Mouse (Mus musculus) heart, embryonic 13.5 days (tissue): ENCODE measurements around the gene Btbd9. TPM values are rescaled to one million over a fixed set of nuclear protein-coding genes. Genes with fewer than 3 reads are reported as not detected.

ENCODE experiments used
- ATAC-seq: fragments of 200-750 bp; cut with Nextera tagmentation; 2 replicates; pipeline ENCODE4 v1.8.0; 2017; ENCODE audit warnings: moderate TSS enrichment; ENCODE audit not compliant: insufficient number of reproducible peaks, low FRiP score, low TSS enrichment; ENCODE audit errors: extremely low read depth
- H3K27ac ChIP-seq: fragments of 300-500 bp; sonication (generic); replicated peaks from 2 replicates; pipeline ENCODE4 v1.5.1; 2015; ENCODE audit warnings: moderate library complexity, mild to moderate bottlenecking, inconsistent platforms
- H3K27me3 ChIP-seq: fragments of 300-500 bp; sonication (generic); replicated peaks from 2 replicates; pipeline ENCODE4 v1.6.1; 2015; ENCODE audit warnings: mild to moderate bottlenecking, inconsistent platforms
- H3K36me3 ChIP-seq: fragments of 300-500 bp; sonication (generic); 2 replicates; pipeline ENCODE4 v1.6.1; 2015; ENCODE audit warnings: mild to moderate bottlenecking, inconsistent platforms
- H3K4me1 ChIP-seq: fragments of 300-500 bp; sonication (generic); 2 replicates; pipeline ENCODE4 v1.6.1; 2015; ENCODE audit warnings: inconsistent platforms
- H3K4me2 ChIP-seq: fragments of 300-500 bp; sonication (generic); 2 replicates; pipeline ENCODE4 v1.6.1; 2015; ENCODE audit warnings: inconsistent platforms, mild to moderate bottlenecking, moderate library complexity
- H3K4me3 ChIP-seq: fragments of 300-500 bp; sonication (generic); 2 replicates; pipeline ENCODE4 v1.5.1; 2015; ENCODE audit warnings: moderate library complexity, mild to moderate bottlenecking, inconsistent platforms
- H3K9ac ChIP-seq: fragments of 300-500 bp; sonication (generic); 2 replicates; pipeline ENCODE4 v1.6.1; 2015; ENCODE audit warnings: inconsistent platforms, mild to moderate bottlenecking, moderate library complexity
- H3K9me3 ChIP-seq: fragments of 300-500 bp; sonication (generic); 2 replicates; pipeline ENCODE4 v1.6.1; 2016; ENCODE audit warnings: inconsistent platforms
- WGBS: fragments of 180-500 bp; shearing (Covaris S2); methylation state at CpG from one replicate; pipeline ENCODE4 v1.1.7; 2015; ENCODE audit warnings: mixed read lengths; 5-methylcytosine and 5-hydroxymethylcytosine counted together
- polyA plus RNA-seq: library from polyadenylated mRNA; unstranded; fragments of >200 nt; fragmentation: Nextera tagmentation; extraction: Ambion mirVana; gene quantifications from 2 replicates; pipeline ENCODE4 v1.2.1, GENCODE M21; 2015

Gene Btbd9
- polyA plus RNA-seq, 1 experiment from 2014 or later: 44.4 TPM

- no peaks in the 10 kb centered on the region for H3K27me3 ChIP-seq
- no peak overlapping the region for H3K9ac ChIP-seq
- no peak overlapping the region for H3K4me3 ChIP-seq
- 66% methylated on average over 3 of the region's 3 CpGs for WGBS
- H3K4me1 ChIP-seq: peaks cover 12% of the 10 kb centered on the region; the same call in 1 of the 2 replicates
- H3K27ac ChIP-seq: no peak overlapping the region
- no peak for ATAC-seq
- no peaks in the 10 kb centered on the region for H3K9me3 ChIP-seq
- 0 out of 2 replicates have a peak, but pooled peaks cover 3% of the 10 kb centered on the region for H3K36me3 ChIP-seq
- no peak overlapping the region for H3K4me2 ChIP-seq
Measured at GRCm38 (mm10) chr17:30412991-30413390, 163.3 kb downstream of the Btbd9 start.

- no peak for ATAC-seq
- Histone ChIP-seq H3K9me3 (0 out of 2 replicates have a peak, but pooled peaks cover 5% of the 10 kb centered on the region), H3K27me3 (no peaks in the 10 kb centered on the region), H3K4me1 (peaks cover 14% of the 10 kb centered on the region), H3K9ac (no peak overlapping the region), H3K4me2 (no peak overlapping the region), H3K27ac (no peak overlapping the region), H3K36me3 (peaks cover 9% of the 10 kb centered on the region), H3K4me3 (no peak overlapping the region)
- 89% methylated on average over 7 of the region's 7 CpGs for WGBS
Measured at GRCm38 (mm10) chr17:30406002-30406401, 170.3 kb downstream of the Btbd9 start.

GRCm38 (mm10) chr17:30402871-30403270, 173.4 kb downstream of the Btbd9 start:
- H3K9ac ChIP-seq: no peak overlapping the region
- no peak for ATAC-seq
- H3K4me1 ChIP-seq: peaks cover 14% of the 10 kb centered on the region
- H3K9me3 ChIP-seq: 0 out of 2 replicates have a peak, but pooled peaks cover 5% of the 10 kb centered on the region
- WGBS: 86% methylated on average over 3 of the region's 3 CpGs
- no peaks in the 10 kb centered on the region for H3K27me3 ChIP-seq
- no peak overlapping the region for H3K4me2 ChIP-seq
- H3K27ac ChIP-seq: no peak overlapping the region
- peaks cover 9% of the 10 kb centered on the region for H3K36me3 ChIP-seq
- no peak overlapping the region for H3K4me3 ChIP-seq

DNA sequence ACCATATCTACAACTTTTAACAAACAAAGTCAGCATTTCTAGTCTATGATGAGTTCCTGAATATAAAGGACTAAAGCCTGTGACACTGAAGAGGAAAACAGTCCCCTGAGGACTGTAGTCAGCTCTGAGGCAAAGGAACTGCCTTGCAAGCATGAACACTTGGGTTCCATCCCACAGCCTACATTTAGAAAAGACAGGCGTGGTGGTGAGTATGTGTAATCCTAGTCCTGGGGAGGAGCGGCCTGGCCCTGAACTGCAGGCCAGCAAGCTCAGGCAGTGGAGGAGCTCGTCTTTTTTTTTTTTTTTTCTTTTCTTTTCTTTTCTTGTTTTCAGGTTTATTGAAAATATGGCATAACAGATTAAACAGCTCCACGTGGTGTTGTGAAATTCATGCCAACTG, 181.0 kb downstream of the Btbd9 start:
- Histone ChIP-seq H3K27me3 (no peaks in the 10 kb centered on the region), H3K9ac (no peak overlapping the region), H3K27ac (no peak overlapping the region), H3K9me3 (0 out of 2 replicates have a peak, but pooled peaks cover 2% of the 10 kb centered on the region), H3K4me3 (no peak overlapping the region), H3K4me2 (no peak overlapping the region), H3K4me1 (no peaks in the 10 kb centered on the region), H3K36me3 (no peaks in the 10 kb centered on the region)
- no peak for ATAC-seq
- WGBS: 78% methylated on average over 4 of the region's 4 CpGs

GRCm38 (mm10) chr17:30392031-30392430, 184.3 kb downstream of the Btbd9 start:
- no peak for ATAC-seq
- Histone ChIP-seq H3K36me3 (no peaks in the 10 kb centered on the region), H3K27me3 (no peaks in the 10 kb centered on the region), H3K4me2 (no peak overlapping the region), H3K9ac (no peak overlapping the region), H3K4me3 (no peak overlapping the region), H3K27ac (no peak overlapping the region), H3K9me3 (0 out of 2 replicates have a peak, but pooled peaks cover 1% of the 10 kb centered on the region), H3K4me1 (no peaks in the 10 kb centered on the region)
- WGBS: 89% methylated on average over 4 of the region's 4 CpGs

- no peak overlapping the region for H3K4me2 ChIP-seq
- H3K9me3 ChIP-seq: no peaks in the 10 kb centered on the region
- no peak overlapping the region for H3K27ac ChIP-seq
- H3K4me1 ChIP-seq: no peaks in the 10 kb centered on the region
- H3K27me3 ChIP-seq: no peaks in the 10 kb centered on the region
- no peaks in the 10 kb centered on the region for H3K36me3 ChIP-seq
- no peak overlapping the region for H3K4me3 ChIP-seq
- ATAC-seq: no peak
- no peak overlapping the region for H3K9ac ChIP-seq
- 84% methylated on average over 1 of the region's 1 CpGs for WGBS
Measured at GRCm38 (mm10) chr17:30391220-30391619, 185.1 kb downstream of the Btbd9 start.

- Histone ChIP-seq H3K9ac (no peak overlapping the region), H3K9me3 (no peaks in the 10 kb centered on the region), H3K4me1 (no peaks in the 10 kb centered on the region), H3K4me3 (no peak overlapping the region), H3K4me2 (no peak overlapping the region), H3K27ac (no peak overlapping the region), H3K36me3 (no peaks in the 10 kb centered on the region), H3K27me3 (no peaks in the 10 kb centered on the region)
- no peak for ATAC-seq
Measured at GRCm38 (mm10) chr17:30389686-30390085, 186.6 kb downstream of the Btbd9 start.

GRCm38 (mm10) chr17:30388817-30389216, 187.5 kb downstream of the Btbd9 start:
- H3K4me2 ChIP-seq: no peak overlapping the region
- H3K27me3 ChIP-seq: no peaks in the 10 kb centered on the region
- WGBS: 80% methylated on average over 4 of the region's 4 CpGs
- no peaks in the 10 kb centered on the region for H3K4me1 ChIP-seq
- H3K36me3 ChIP-seq: no peaks in the 10 kb centered on the region
- H3K4me3 ChIP-seq: no peak overlapping the region
- H3K27ac ChIP-seq: no peak overlapping the region
- no peaks in the 10 kb centered on the region for H3K9me3 ChIP-seq
- no peak for ATAC-seq
- no peak overlapping the region for H3K9ac ChIP-seq

GRCm38 (mm10) chr17:30388391-30388790, 187.9 kb downstream of the Btbd9 start:
- H3K36me3 ChIP-seq: no peaks in the 10 kb centered on the region
- no peak overlapping the region for H3K4me3 ChIP-seq
- no peaks in the 10 kb centered on the region for H3K4me1 ChIP-seq
- 86% methylated on average over 3 of the region's 3 CpGs for WGBS
- no peak overlapping the region for H3K9ac ChIP-seq
- H3K27ac ChIP-seq: no peak overlapping the region
- H3K27me3 ChIP-seq: no peaks in the 10 kb centered on the region
- no peak overlapping the region for H3K4me2 ChIP-seq
- no peaks in the 10 kb centered on the region for H3K9me3 ChIP-seq
- no peak for ATAC-seq

DNA sequence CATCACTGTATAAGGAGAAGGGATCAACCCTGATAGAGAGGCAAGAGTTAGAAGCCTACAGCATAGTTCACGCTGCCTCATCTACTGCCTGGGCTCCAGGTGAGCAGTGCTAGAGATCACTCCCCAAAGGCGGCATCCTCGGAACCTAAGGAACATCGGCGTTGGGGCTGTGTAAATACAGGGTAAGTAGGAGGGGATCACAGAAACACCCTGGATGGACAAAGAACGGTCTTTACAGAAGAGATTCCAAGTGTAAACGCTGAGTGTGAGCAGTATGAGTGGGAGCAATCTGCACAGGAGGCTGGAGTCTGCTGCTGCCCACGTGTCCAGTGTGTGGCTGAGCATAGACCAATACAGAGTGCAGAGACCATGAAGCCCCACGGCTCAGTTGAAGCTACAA, 190.0 kb downstream of the Btbd9 start:
- Histone ChIP-seq H3K4me2 (no peak overlapping the region), H3K9me3 (no peaks in the 10 kb centered on the region), H3K9ac (no peak overlapping the region), H3K27ac (no peak overlapping the region), H3K4me1 (no peaks in the 10 kb centered on the region), H3K4me3 (no peak overlapping the region), H3K36me3 (no peaks in the 10 kb centered on the region), H3K27me3 (no peaks in the 10 kb centered on the region)
- WGBS: 85% methylated on average over 9 of the region's 9 CpGs
- ATAC-seq: no peak

- Histone ChIP-seq H3K27me3 (no peaks in the 10 kb centered on the region), H3K4me1 (no peaks in the 10 kb centered on the region), H3K9me3 (no peaks in the 10 kb centered on the region), H3K4me3 (no peak overlapping the region), H3K4me2 (no peak overlapping the region), H3K9ac (no peak overlapping the region), H3K36me3 (no peaks in the 10 kb centered on the region), H3K27ac (no peak overlapping the region)
- ATAC-seq: no peak
- WGBS: 83% methylated on average over 6 of the region's 6 CpGs
Measured at GRCm38 (mm10) chr17:30383649-30384048, 192.6 kb downstream of the Btbd9 start.

DNA sequence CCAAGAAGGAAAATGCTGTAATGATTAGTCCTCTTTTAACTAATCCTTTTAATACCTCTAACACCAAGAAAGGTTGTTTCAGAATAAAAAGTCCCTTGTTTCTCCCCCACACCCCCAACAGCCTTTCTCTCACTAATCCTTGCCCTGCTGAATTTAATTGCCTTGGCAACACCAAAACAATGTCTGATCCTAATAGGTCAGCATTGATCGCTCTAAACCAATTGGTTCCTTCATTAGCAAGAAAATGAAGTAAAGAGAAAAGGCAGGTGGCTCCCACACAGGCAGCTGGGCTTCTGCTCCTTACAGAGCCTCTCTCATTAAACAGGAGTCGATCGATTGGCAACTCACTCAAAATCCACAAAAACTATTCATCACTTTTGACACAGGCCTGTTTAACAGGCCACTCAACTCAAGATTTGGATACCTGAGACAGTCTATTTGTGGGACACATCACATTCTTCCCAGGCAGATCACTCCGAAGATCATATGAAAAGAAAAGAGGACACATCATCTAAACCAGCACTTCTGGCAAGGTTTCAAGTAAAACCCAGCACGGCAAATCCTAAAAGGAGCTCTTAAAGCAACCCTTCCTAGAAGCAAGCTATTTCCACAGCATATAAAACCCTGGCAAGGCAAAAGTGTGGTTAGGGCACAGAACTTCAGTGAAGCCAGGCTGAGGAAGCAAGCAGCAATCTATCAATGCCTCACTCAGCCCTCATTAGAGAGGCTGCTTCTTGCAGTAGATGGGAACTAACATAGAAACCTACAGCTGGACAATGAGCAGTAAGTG, 197.9 kb downstream of the Btbd9 start:
- H3K9me3 ChIP-seq: no peaks in the 10 kb centered on the region; the same call in 1 of the 2 replicates
- H3K27ac ChIP-seq: no peak overlapping the region
- no peaks in the 10 kb centered on the region for H3K36me3 ChIP-seq
- 67% methylated on average over 5 of the region's 5 CpGs for WGBS
- no peak overlapping the region for H3K9ac ChIP-seq
- no peak for ATAC-seq
- peaks cover 3% of the 10 kb centered on the region; the same call in 1 of the 2 replicates for H3K4me1 ChIP-seq
- no peak overlapping the region for H3K4me3 ChIP-seq
- no peak overlapping the region for H3K4me2 ChIP-seq
- no peaks in the 10 kb centered on the region for H3K27me3 ChIP-seq
